Mouse (Mus musculus) cortical plate, adult 2 months (tissue): ENCODE measurements around the gene Pigk.

Source experiments
- CTCF ChIP-seq: fragments of 200-500 bp; IDR thresholded peaks from 2 replicates; pipeline ENCODE4 v1.5.1; 2011; ENCODE audit warnings: mild to moderate bottlenecking, control low read depth, low read length; ENCODE audit not compliant: insufficient read depth; ENCODE audit errors: extremely low read depth
- POLR2A ChIP-seq: fragments of 200-500 bp; IDR thresholded peaks from 2 replicates; pipeline ENCODE4 v1.6.1; 2011; ENCODE audit warnings: mild to moderate bottlenecking, low read length, control low read depth; ENCODE audit not compliant: insufficient read depth; ENCODE audit errors: extremely low read depth

DNA sequence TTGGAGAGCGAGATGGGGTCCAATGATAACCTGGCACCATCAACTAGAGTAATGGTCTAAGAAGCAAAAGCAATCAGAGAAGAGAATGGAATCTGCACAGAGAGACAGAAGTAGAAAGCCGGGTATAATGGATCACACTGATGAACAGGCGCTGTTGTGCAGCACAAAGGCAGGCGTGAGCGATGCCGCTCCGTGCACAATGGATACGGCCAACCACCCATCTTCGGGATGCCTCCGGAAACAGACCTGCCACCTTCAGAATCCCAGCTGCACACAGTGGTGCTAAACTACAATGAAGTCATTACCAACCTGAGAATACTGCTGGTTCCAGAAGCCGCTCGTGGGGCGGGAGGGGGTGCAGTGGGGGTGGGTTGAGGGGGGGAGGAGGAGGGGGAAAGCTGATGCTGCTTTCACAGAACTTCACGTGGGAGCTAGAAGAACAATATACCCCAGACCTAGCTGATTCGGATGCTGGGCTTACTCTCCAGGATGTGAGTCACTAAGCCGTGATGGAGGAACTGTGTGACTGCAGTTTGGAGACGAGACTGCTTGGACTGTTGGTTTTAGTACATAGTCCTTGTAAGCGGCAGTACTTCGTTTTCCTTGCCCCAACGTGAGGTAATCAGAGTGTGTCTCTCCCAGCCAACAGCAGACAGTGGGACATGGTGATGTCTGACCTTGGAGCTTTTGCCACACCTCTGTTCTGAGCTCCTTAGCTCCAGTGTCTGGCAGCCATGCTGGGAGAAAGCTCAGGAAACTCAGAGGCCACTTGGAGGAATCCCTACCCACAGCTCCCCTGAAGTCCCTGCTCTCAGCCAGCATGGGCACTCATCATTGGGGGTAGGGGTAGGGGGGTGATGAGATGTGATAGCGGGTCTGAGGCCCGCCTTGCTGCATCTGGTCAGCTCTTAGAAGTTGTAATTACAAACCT lies 152.4 kb downstream of the Pigk start:
- TF ChIP-seq CTCF (no peak), POLR2A (no peak)
